Mouse (Mus musculus): ENCODE data around the gene Slc13a1. TPM values are rescaled to one million over a fixed set of nuclear protein-coding genes. Genes with fewer than 3 reads are reported as not detected.

Slc13a1 gene
- polyA plus RNA-seq (2012; rRNA removed; ENCODE audit: low replicate concordance): 4.2 and 39.2 TPM in 2 replicates

DNA sequence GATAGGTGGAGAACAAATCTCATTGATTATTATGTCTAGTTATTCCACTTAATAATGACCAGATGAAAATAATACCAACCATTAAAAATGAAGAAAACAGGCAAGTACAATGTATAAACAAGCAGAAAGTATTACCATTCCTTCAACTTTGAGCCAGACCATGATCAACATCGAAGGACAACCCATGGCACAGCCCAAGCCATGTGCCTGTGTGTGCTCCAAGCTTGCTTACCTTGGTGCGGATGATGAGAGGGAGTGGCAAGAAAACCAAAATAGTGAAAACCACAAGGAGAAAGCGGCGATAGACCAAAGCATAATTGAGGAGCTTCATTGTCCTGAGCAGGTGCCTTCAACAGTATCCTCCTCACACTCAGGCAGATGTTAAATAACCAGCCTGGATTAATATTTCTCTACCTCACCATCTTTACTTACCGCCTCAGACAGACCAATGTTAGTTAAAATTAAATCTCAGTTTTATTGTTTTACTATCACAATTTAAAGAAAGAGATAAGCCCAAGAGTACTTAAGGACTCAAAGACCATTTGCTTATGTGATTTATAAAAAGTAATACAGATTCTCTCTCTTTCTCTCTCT lies at the start of gene Slc13a1:
Slc13a1 (minus strand) TSS at position 359 of the 594 bp plus-strand sequence.

Other genes starting within 250 kb of the Slc13a1 start
- gene Tas2r118, start 198.0 kb downstream of the Slc13a1 start, polyA plus RNA-seq (2012; rRNA removed; ENCODE audit: low replicate concordance): not detected in 2 replicates

Data from duodenum, adult 2 months (tissue).